ENCODE assay signal across 20 mouse cellular contexts in the genomic region with DNA sequence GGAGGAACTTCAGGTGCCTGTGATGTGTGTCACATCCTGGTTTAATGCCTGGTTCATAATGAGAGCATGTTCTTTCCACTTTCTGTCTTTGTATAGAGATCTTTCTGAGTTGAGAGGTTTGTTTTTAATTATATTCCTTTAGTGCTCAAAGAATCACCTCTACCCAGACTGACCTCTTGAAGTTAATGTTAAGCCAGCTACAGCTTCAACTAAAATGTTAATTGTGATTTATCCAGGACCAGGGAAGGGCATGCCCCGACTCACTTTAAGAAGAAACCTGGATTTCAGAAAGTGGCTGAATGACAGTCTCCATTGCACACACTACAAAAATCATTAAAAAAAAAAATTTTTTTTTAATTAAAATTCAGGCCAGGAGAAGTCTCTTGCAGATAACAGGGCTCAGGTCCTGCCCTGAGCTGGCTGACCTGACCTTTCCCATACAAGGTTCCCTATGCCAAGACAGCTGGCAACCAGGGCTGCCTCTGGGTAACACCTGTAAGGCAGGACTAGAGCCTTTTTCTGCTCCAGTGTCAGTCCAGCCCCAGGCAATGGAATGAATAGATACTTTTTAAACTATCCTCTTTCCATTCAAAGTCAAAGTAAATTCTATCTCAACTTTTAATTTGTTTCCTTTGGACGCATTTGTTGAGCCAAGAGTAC. TPM values are rescaled to one million over a fixed set of nuclear protein-coding genes. Genes with fewer than 3 reads are reported as not detected.
DNase-seq lines count a peak whose midpoint lies in the region; ATAC-seq and TF ChIP-seq lines count a peak whose summit lies in the region.
"Had no signal": no experiment of that assay in that cellular context is flagged by ENCODE, and none has a peak within 500 bp of the region (broad histone marks: within the 10 kb centered on the region; RNA-seq: fewer than 3 reads in every experiment).

No protein-coding gene starts in this region.

- no peak for TF ChIP-seq CTCF in kidney, adult 2 months (conservative IDR thresholded peaks at IDR 0.05; ENCODE audit: insufficient read depth, insufficient read length, low read depth, low read length)
- TF ChIP-seq CTCF in ES-Bruce4 (IDR thresholded peaks at IDR 0.05; ENCODE audit: low read depth, low read length): no peak

- no peaks in the 10 kb centered on the region for H3K27me3 ChIP-seq in kidney, adult 2 months (replicated peaks; ENCODE audit: control insufficient read depth, insufficient read depth, low read length)
- H3K27me3 ChIP-seq in kidney, embryonic 14.5 days (ENCODE audit: control insufficient read depth, insufficient read depth, low read length): no peaks in the 10 kb centered on the region
- H3K27me3 ChIP-seq in ES-Bruce4 (ENCODE audit: control insufficient read depth, insufficient read depth, low read length, poor library complexity, severe bottlenecking): no peaks in the 10 kb centered on the region
- H3K27me3 ChIP-seq: CH12.LX; embryonic facial prominence, embryonic 13.5 days; forebrain, embryonic 12.5 days; heart, embryonic 12.5 days; hindbrain, embryonic 15.5 days had no signal

- no peaks in the 10 kb centered on the region for H3K36me3 ChIP-seq in kidney, adult 2 months (ENCODE audit: control insufficient read depth, insufficient read depth, low read length)
- H3K36me3 ChIP-seq in kidney, embryonic 14.5 days (ENCODE audit: control insufficient read depth, insufficient read depth, low read length): no peaks in the 10 kb centered on the region
- H3K36me3 ChIP-seq in ES-Bruce4 (ENCODE audit: control insufficient read depth, insufficient read depth, low read length, poor library complexity, severe bottlenecking): no peaks in the 10 kb centered on the region
- H3K36me3 ChIP-seq: embryonic facial prominence, embryonic 13.5 days; forebrain, embryonic 12.5 days; heart, embryonic 12.5 days; hindbrain, embryonic 10.5 days; hindbrain, embryonic 15.5 days had no signal

- no peak overlapping the region for H3K4me3 ChIP-seq in kidney, adult 2 months (ENCODE audit: insufficient read depth, low read depth, low read length)
- no peak overlapping the region for H3K4me3 ChIP-seq in kidney, embryonic 14.5 days (ENCODE audit: low read length)
- no peak overlapping the region for H3K4me3 ChIP-seq in ES-Bruce4 (ENCODE audit: low read depth, low read length)
- H3K4me3 ChIP-seq: embryonic facial prominence, embryonic 13.5 days; forebrain, embryonic 12.5 days; gastrocnemius, adult 2 months; heart, embryonic 12.5 days; hindbrain, embryonic 10.5 days; hindbrain, embryonic 15.5 days had no signal

- DNase-seq in kidney, adult 2 months: peak; percentile 68
- DNase-seq in kidney, adult 11 months: no peak
- peak; percentile 40 to 53 for DNase-seq in kidney, postnatal 36 days
- DNase-seq in adipocyte (ENCODE audit: low spot score): peak; percentile 75
- DNase-seq in right cerebral cortex, postnatal 36 days (ENCODE audit: low spot score in 2 of 2): no peak
- DNase-seq in cerebellum, adult 11-12 months: no peak
- DNase-seq: cerebellum, adult 11 months; cerebellum, adult 9-10 months; cerebellum, postnatal 25 days; forebrain, postnatal 0 days; gastrocnemius, adult 2 months; gastrocnemius, postnatal 25 days had no signal

- TF ChIP-seq POLR2A in kidney, adult 2 months (IDR thresholded peaks at IDR 0.05; ENCODE audit: low read depth, low read length): no peak
- TF ChIP-seq POLR2A in ES-Bruce4 (IDR thresholded peaks at IDR 0.05; ENCODE audit: insufficient read depth, low read length): no peak

- H3K9ac ChIP-seq in kidney, embryonic 14.5 days (ENCODE audit: low read depth, low read length): no peak overlapping the region
- H3K9ac ChIP-seq in ES-Bruce4 (ENCODE audit: low read depth, poor library complexity, severe bottlenecking): no peak overlapping the region
- H3K9ac ChIP-seq: embryonic facial prominence, embryonic 13.5 days; forebrain, embryonic 12.5 days; forebrain, postnatal 0 days; heart, embryonic 12.5 days; hindbrain, embryonic 15.5 days had no signal

- peaks cover 41% of the 10 kb centered on the region for H3K4me1 ChIP-seq in kidney, adult 2 months (ENCODE audit: control insufficient read depth, insufficient read depth, low read length)
- peaks cover 9% of the 10 kb centered on the region for H3K4me1 ChIP-seq in kidney, embryonic 14.5 days (ENCODE audit: control insufficient read depth, insufficient read depth, low read length)
- peaks cover 16% of the 10 kb centered on the region for H3K4me1 ChIP-seq in ES-Bruce4 (ENCODE audit: control insufficient read depth, insufficient read depth, low read length)
- H3K4me1 ChIP-seq: forebrain, embryonic 12.5 days had no signal

- ATAC-seq in kidney, embryonic 14.5 days (ENCODE audit: low FRiP score, low TSS enrichment): no peak
- ATAC-seq: forebrain, postnatal 0 days had no signal

- no peak overlapping the region for H3K4me2 ChIP-seq in kidney, embryonic 14.5 days (replicated peaks; ENCODE audit: low read depth, low read length)
- H3K4me2 ChIP-seq: embryonic facial prominence, embryonic 13.5 days; forebrain, embryonic 12.5 days; heart, embryonic 12.5 days; hindbrain, embryonic 15.5 days had no signal

- TF ChIP-seq EP300 in ES-Bruce4 (IDR thresholded peaks at IDR 0.05; ENCODE audit: insufficient read depth, low read depth, low read length): no peak

- no peaks in the 10 kb centered on the region for H3K9me3 ChIP-seq in kidney, embryonic 14.5 days (ENCODE audit: control insufficient read depth, low read length)
- H3K9me3 ChIP-seq in ES-Bruce4 (replicated peaks; ENCODE audit: control insufficient read depth, insufficient read depth, low read length, poor library complexity, severe bottlenecking): no peaks in the 10 kb centered on the region
- H3K9me3 ChIP-seq: embryonic facial prominence, embryonic 13.5 days; forebrain, embryonic 12.5 days; heart, embryonic 12.5 days; hindbrain, embryonic 10.5 days; hindbrain, embryonic 15.5 days had no signal

- peak overlapping the region; percentile 89 for H3K27ac ChIP-seq in kidney, adult 2 months (ENCODE audit: insufficient read depth, low read depth, low read length)
- no peak overlapping the region for H3K27ac ChIP-seq in kidney, embryonic 14.5 days (ENCODE audit: low read depth, low read length)
- 0 out of 2 replicates have a peak overlapping the region, but pooled peaks have one; percentile 8 for H3K27ac ChIP-seq in ES-Bruce4 (ENCODE audit: insufficient read depth, low read length)
- H3K27ac ChIP-seq: embryonic facial prominence, embryonic 13.5 days; forebrain, embryonic 12.5 days; gastrocnemius, adult 2 months; hindbrain, embryonic 10.5 days; hindbrain, embryonic 15.5 days had no signal

- WGBS in kidney, adult 2 months: 38% methylated on average over 2 of the region's 2 CpGs
- WGBS in kidney, embryonic 14.5 days: 76% methylated on average over 2 of the region's 2 CpGs

RNA-seq across cellular contexts. Expression of gene Tln2, which starts 54.7 kb away (rescaled TPM):
- polyA plus RNA-seq in kidney, adult 2 months (2012; rRNA removed): 113 and 129 TPM in 2 replicates
- polyA plus RNA-seq in kidney, embryonic 14.5 days (2014; fragmentation: Nextera tagmentation; extraction: Ambion mirVana): 18.7 and 24.0 TPM in 2 replicates
- 17.0 and 19.7 TPM in 2 replicates for polyA plus RNA-seq in ES-Bruce4 (2011; ENCODE audit: insufficient read depth, insufficient read length, low read depth, missing spikeins)

Comparison
In these comparisons a context has a peak if more than half of its experiments do, and no peak if none do; other contexts are left out.
1. DNase-seq: peak in kidney, adult 2 months (single experiment), kidney, postnatal 36 days (2 of 2) and adipocyte (single experiment); none in kidney, adult 11 months (single experiment), right cerebral cortex, postnatal 36 days (0 of 2) and cerebellum, adult 11-12 months (single experiment).